Mouse (Mus musculus): ENCODE measurements around the gene Gm21887.
"Not testable (repeated sequence)": the region's sequence is repeated elsewhere in the genome, so short reads cannot be mapped to it uniquely, and the experiment has no call there.

Gene Gm21887

DNA sequence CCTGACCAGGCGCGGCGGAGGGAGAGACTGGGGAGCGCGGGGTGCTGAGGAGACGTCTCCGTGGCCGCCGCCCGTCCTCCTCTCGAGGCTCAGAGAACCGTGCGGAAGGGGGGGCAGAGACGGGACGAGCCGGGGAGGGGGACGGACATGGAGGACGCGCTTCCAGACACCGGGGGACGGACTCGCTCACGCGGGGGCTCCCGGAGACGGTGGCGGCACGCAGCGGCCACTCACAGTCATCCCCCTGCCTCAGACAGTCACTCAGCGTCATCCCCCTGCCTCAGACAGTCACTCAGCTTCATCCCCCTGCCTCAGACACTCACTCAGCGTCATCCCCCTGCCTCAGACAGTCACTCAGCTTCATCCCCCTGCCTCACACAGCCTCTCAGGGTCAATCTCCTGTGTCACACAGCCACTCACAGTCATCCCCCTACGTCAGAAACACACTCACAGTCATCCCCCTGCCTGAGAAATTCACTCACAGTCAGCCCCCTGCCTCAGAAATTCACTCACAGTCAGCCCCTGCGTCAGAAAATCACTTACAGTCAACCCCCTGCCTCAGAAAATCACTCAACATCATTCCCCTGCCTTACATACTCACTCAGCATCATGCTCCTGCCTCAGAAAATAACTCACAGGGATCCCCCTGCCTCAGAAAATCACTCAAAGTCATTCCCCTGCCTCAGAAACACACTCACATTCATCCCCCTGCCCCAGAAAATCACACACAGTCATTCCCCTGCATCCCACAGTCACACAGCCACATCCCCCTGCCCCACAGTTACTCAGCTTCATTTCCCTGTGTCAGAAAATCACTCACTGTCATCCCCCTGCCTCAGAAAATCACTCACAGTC lies 15.2 kb upstream of the Gm21887 start:
- in situ Hi-C loops (cut with MboI; ENCODE audit: low pct_unique_long_range_greater_than_20kb in 1 of 2, low sequenced_read_pairs in 2 of 2, unreplicated experiment in 1 of 2), result not testable (repeated sequence)

DNA sequence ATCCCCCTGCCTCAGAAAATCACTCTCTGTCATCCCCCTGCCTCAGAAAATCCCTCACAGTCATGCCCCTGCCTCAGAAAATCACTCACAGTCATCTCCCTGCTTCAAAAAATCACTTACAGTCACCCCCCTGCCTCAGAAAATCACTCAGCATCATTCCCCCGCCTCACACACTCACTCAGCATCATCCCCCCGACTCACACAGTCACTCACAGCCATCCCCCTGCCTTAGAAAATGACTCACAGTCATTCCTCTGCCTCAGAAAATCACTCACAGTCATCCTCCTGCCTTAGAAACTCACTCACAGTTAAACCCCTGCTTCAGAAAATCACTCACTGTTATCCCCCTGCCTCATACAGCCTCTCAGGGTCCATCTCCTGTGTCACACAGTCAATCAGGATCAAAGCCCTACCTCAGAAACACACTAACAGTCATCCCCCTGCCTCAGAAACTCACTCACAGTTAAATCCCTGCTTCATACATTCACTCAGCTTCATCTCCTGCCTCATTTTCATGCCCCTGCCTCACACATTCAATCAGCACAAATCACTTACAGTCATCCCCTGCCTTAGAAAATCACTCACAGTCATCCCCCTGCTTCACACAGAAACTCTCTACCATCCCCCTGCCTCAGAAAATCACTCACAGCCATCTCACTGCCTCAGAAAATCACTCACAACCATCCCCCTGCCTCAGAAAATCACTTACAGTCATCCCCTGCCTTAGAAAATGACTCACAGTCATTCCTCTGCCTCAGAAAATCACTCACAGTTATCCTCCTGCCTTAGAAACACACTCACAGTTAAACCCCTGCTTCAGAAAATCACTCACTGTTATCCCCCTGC lies 14.4 kb upstream of the Gm21887 start:
- in situ Hi-C loops (cut with MboI; ENCODE audit: low pct_unique_long_range_greater_than_20kb in 1 of 2, low sequenced_read_pairs in 2 of 2, unreplicated experiment in 1 of 2), result not testable (repeated sequence)

DNA sequence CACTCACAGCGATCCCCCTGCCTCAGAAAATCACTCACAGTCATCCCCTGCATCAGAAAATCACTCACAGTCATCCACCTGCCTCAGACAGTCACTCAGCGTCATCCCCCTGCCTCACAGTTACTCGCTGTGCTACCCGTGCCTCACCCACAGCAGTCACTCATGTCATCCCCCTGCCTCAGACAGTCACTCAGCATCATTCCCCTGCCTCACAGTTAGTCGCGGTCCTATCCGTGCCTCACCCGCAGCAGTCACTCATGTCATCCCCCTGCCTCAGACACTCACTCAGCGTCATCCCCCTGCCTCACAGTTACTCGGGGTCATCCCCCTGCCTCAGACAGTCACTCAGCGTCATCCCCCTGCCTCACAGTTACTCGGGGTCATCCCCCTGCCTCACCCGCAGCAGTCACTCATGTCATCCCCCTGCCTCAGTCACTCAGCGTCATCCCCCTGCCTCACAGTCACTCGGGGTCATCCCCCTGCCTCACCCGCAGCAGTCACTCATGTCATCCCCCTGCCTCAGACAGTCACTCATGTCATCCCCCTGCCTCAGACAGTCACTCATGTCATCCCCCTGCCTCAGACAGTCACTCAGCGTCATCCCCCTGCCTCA lies 13.4 kb upstream of the Gm21887 start:
- in situ Hi-C loops (cut with MboI; ENCODE audit: low pct_unique_long_range_greater_than_20kb in 1 of 2, low sequenced_read_pairs in 2 of 2, unreplicated experiment in 1 of 2), result not testable (repeated sequence)

DNA sequence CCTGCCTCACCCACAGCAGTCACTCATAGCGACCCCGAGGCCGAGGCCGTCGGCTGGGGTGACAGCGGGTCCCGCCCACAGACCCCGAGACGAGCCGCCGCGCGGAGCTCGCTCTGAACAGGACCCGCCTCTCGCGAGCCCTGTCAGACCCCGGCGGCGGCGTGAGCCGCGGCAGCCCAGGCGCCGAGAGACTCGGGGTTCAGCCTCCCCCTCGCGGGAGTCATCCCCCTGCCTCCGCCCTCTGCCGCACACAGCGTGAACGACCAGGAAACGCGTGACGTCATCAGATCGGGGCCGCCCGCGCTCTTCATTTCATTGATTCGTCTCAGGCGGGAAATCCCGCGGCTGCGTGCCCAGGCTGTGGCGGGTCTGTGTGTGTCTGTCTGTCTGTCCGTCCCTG lies 12.5 kb upstream of the Gm21887 start:
- in situ Hi-C loops (cut with MboI; ENCODE audit: low pct_unique_long_range_greater_than_20kb in 1 of 2, low sequenced_read_pairs in 2 of 2, unreplicated experiment in 1 of 2), result not testable (repeated sequence)

DNA sequence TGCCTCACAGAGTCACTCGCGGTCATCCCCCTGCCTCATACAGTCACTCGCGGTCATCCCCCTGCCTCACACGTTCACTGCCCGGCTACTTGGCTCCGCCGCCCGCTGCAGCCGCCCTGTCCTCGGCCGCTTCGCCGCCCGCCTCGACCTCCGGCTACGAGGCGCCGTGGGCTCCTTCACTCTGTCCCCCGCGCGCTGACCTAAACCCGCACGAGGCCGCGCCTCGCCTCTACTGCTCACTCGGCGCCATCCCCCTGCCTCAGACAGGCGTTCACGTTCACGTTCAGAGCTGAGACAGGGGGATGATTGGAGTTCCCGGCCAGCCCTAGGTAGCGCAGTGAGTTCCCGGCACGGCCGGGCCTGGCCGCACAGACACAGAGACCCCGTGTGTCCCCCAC lies 12.0 kb upstream of the Gm21887 start:
- in situ Hi-C loops (cut with MboI; ENCODE audit: low pct_unique_long_range_greater_than_20kb in 1 of 2, low sequenced_read_pairs in 2 of 2, unreplicated experiment in 1 of 2), result not testable (repeated sequence)

DNA sequence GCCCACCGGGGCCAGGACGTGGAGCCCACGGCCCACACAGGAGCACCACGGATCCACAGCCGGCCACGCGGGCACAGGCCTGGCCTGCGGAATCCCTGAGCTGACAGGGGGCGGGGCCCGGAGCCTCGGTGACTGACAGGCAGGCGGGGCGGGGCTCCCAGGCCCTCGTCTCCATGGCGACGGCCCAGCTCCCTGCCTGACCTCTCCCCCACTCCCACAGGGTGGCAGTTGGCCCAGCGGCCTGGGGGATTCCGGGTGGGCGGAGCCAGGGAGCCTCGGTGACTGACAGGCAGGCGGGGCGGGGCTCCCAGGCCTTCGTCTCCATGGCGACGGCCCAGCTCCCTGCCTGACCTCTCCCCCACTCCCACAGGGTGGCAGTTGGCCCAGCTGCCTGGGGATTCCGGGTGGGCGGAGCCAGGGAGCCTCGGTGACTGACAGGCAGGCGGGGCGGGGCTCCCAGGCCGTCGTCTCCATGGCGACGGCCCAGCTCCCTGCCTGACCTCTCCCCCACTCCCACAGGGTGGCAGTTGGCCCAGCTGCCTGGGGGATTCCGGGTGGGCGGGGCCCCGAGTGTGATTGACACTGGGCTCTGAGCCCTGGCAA lies 11.5 kb upstream of the Gm21887 start:
- in situ Hi-C loops (cut with MboI; ENCODE audit: low pct_unique_long_range_greater_than_20kb in 1 of 2, low sequenced_read_pairs in 2 of 2, unreplicated experiment in 1 of 2), result not testable (repeated sequence)

DNA sequence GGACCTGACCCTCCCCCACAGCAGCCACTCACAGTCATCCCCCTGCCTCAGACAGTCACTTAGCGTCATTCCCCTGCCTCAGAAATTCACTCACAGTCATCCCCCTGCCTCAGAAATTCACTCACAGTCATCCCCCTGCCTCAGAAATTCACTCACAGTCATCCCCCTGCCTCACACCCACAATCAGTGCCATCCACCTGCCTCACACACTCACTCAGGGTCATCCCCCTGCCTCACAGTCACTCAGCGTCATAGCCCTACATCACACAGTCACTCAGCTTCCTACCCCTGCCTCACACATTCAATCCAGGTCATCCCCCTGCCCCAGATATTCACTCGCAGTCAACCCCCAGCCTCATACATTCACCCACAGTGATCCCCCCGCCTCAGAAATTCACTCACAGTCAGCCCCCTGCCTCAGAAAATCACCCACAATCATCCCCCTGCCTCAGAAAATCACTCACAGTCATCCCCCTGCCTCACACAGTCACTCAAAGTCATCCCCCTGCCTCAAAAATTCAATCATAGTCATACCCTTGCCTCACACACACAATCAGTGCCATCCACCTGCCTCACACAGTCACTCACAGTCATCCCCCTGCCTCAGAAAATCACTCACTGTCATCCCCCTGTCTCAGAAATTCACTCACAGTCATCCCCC lies 10.8 kb upstream of the Gm21887 start:
- in situ Hi-C loops (cut with MboI; ENCODE audit: low pct_unique_long_range_greater_than_20kb in 1 of 2, low sequenced_read_pairs in 2 of 2, unreplicated experiment in 1 of 2), result not testable (repeated sequence)

DNA sequence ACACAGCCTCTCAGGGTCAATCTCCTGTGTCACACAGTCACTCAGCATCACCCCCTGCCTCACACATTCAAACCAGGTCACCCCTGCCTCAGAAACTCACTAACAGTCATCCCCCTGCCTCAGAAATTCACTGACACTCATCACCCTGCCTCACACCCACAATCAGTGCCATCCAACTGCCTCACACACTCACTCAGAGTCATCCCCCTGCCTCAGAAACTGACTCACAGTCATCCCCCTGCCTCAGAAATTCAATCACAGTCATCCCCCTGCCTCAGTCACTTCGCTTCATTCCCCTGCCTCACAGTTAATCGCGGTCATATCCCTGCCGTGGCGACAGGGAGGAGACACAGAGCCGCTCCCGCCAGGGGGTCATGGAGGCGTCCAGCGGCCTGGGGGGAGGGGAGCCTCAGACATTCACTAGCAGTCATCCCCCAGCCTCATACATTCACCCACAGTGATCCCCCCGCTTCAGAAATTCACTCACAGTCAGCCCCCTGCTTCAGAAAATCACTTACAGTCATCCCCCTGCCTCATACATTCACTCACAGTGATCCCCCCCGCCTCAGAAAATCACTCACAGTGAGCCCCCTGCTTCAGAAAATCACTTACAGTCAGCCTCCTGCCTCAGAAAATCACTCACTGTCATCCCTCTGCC lies 10.1 kb upstream of the Gm21887 start:
- in situ Hi-C loops (cut with MboI; ENCODE audit: low pct_unique_long_range_greater_than_20kb in 1 of 2, low sequenced_read_pairs in 2 of 2, unreplicated experiment in 1 of 2), result not testable (repeated sequence)

DNA sequence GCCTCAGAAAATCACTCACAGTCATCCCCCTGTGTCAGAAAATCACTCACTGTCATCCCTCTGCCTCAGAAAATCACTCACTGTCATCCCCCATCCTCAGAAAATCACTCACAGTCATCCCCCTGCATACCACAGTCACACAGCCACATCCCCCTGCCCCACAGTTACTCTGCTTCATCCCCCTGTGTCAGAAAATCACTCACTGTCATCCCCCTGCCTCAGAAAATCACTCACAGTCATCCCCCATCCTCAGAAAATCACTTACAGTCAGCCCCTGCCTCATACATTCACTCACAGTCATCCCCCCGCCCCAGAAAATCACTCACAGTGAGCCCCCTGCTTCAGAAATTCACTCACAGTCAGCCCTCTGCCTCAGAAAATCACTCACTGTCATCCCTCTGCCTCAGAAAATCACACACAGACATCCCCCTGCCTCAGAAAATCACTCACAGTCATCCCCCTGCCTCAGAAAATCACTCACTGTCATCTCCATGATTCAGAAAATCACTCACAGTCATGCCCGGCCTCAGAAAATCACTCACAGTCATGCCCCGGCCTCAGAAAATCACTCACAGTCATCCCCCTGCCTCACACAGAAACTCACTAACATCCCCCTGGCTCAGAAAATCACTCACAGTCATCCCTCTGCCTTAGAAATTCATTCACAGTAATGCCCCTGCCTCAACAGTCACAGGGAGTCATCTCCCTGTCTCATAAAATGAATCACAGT lies 9.4 kb upstream of the Gm21887 start:
- in situ Hi-C loops (cut with MboI; ENCODE audit: low pct_unique_long_range_greater_than_20kb in 1 of 2, low sequenced_read_pairs in 2 of 2, unreplicated experiment in 1 of 2), result not testable (repeated sequence)

DNA sequence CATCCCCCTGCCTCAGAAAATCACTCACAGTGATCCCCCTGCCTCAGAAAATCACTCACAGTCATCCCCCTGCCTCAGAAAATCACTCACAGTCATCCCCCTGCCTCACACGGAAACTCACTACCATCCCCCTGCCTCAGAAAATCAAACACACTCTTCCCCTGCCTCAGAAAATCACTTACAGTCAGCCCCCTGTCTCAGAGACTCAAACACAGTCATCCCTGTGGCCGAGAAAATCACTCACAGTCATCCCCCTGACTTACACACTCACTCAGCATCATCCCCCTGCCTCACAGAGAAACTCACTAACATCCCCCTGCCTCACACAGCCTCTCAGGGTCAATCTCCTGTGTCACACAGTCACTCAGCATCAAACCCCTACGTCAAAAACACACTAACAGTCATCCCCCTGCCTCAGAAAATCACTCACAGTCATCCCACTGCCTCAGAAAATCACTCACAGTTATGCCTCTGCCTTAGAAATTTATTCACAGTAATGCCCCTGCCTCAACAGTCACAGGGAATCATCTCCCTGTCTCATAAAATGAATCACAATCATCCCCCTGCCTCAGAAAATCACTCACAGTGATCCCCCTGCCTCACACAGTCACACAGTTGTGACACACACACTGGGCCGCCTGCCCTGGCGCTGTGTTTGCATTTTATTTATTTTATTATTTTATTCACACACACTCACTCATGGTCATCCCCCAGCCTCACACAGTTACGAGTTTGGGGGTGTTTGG lies 8.6 kb upstream of the Gm21887 start:
- in situ Hi-C loops (cut with MboI; ENCODE audit: low pct_unique_long_range_greater_than_20kb in 1 of 2, low sequenced_read_pairs in 2 of 2, unreplicated experiment in 1 of 2), result not testable (repeated sequence)

DNA sequence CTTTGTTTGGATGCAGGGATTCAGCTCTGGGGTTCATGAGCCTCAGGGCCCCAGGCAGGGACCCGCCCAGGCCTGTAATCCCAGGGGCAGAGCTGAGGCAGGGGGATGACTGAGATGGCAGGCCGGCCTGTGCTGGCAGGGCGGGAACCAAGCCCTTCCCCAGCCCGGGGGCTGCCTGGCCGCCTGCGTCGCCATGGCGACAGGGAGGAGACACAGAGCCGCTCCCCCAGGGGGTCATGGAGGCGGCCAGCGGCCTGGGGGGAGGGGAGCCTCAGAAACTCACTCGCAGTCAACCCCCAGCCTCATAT lies 8.1 kb upstream of the Gm21887 start:
- in situ Hi-C loops (cut with MboI; ENCODE audit: low pct_unique_long_range_greater_than_20kb in 1 of 2, low sequenced_read_pairs in 2 of 2, unreplicated experiment in 1 of 2), result not testable (repeated sequence)

DNA sequence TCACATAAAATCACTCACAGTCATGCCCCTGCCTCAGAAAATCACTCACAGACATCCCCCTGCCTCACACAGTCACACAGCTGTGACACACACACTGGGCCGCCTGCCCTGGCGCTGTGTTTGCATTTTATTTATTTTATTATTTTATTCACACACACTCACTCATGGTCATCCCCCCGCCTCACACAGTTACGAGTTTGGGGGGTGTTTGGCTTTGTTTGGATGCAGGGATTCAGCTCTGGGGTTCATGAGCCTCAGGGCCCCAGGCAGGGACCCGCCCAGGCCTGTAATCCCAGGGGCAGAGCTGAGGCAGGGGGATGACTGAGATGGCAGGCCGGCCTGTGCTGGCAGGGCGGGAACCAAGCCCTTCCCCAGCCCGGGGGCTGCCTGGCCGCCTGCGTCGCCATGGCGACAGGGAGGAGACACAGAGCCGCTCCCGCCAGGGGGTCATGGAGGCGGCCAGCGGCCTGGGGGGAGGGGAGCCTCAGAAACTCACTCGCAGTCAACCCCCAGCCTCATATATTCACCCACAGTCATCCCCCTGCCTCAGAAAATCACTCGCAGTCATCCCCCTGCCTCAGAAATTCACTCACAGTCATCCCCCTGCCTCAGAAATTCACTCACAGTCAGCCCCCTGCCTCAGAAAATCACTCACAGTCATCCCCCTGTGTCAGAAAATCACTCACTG lies 6.8 kb upstream of the Gm21887 start:
- in situ Hi-C loops (cut with MboI; ENCODE audit: low pct_unique_long_range_greater_than_20kb in 1 of 2, low sequenced_read_pairs in 2 of 2, unreplicated experiment in 1 of 2), result not testable (repeated sequence)

DNA sequence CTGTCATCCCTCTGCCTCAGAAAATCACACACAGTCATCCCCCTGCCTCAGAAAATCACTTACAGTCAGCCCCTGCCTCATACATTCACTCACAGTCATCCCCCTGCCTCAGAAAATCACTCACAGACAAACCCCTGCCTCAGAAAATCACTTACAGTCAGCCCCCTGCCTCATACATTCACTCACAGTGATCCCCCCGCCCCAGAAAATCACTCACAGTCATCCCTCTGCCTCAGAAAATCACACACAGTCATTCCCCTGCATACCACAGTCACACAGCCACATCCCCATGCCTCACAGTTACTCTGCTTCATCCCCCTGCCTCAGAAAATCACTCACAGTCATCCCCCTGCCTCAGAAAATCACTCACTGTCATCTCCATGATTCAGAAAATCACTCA lies 5.9 kb upstream of the Gm21887 start:
- in situ Hi-C loops (cut with MboI; ENCODE audit: low pct_unique_long_range_greater_than_20kb in 1 of 2, low sequenced_read_pairs in 2 of 2, unreplicated experiment in 1 of 2), result not testable (repeated sequence)

DNA sequence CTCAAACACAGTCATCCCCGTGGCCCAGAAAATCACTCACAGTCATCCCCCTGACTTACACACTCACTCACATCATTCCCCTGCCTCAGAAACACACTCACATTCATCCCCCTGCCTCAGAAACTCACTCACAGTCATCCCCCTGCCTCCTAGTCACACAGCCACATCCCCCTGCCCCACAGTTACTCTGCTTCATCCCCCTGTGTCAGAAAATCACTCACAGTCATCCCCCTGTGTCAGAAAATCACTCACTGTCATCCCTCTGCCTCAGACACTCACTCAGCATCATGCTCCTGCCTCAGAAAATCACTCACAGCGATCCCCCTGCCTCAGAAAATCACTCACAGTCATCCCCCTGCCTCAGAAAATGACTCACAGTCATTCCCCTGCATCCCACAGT lies 5.2 kb upstream of the Gm21887 start:
- in situ Hi-C loops (cut with MboI; ENCODE audit: low pct_unique_long_range_greater_than_20kb in 1 of 2, low sequenced_read_pairs in 2 of 2, unreplicated experiment in 1 of 2), result not testable (repeated sequence)

DNA sequence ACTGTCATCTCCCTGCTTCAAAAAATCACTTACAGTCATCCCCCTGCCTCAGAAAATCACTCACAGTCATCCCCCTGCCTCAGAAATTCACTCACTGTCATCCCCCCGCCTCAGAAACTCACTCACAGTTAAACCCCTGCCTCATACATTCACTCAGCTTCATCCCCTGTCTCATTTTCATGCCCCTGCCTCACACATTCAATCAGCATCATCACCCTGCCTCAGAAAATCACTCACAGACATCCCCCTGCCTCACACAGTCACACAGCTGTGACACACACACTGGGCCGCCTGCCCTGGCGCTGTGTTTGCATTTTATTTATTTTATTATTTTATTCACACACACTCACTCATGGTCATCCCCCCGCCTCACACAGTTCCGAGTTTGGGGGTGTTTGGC lies 4.7 kb upstream of the Gm21887 start:
- in situ Hi-C loops (cut with MboI; ENCODE audit: low pct_unique_long_range_greater_than_20kb in 1 of 2, low sequenced_read_pairs in 2 of 2, unreplicated experiment in 1 of 2), result not testable (repeated sequence)

DNA sequence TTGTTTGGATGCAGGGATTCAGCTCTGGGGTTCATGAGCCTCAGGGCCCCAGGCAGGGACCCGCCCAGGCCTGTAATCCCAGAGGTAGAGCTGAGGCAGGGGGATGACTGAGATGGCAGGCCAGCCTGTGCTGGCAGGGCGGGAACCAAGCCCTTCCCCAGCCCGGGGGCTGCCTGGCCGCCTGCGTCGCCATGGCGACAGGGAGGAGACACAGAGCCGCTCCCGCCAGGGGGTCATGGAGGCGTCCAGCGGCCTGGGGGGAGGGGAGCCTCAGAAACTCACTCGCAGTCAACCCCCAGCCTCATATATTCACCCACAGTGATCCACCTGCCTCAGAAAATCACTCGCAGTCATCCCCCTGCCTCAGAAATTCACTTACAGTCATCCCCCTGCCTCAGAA lies 4.3 kb upstream of the Gm21887 start:
- in situ Hi-C loops (cut with MboI; ENCODE audit: low pct_unique_long_range_greater_than_20kb in 1 of 2, low sequenced_read_pairs in 2 of 2, unreplicated experiment in 1 of 2), result not testable (repeated sequence)

All from mouse embryonic stem cell (cell line).